Mouse (Mus musculus) megakaryocyte, embryonic 14.5 days (primary cell): ENCODE results near the gene Ror1.

ENCODE experiments used
- FLI1 ChIP-seq: IDR thresholded peaks from 2 replicates; pipeline ENCODE4 v1.6.1; 2012; ENCODE audit warnings: low read length, inconsistent platforms, mixed read lengths
- GATA1 ChIP-seq: IDR thresholded peaks from 3 replicates; pipeline ENCODE4 v1.6.1; 2012; ENCODE audit warnings: mixed read lengths, low read length, inconsistent platforms, borderline replicate concordance

DNA sequence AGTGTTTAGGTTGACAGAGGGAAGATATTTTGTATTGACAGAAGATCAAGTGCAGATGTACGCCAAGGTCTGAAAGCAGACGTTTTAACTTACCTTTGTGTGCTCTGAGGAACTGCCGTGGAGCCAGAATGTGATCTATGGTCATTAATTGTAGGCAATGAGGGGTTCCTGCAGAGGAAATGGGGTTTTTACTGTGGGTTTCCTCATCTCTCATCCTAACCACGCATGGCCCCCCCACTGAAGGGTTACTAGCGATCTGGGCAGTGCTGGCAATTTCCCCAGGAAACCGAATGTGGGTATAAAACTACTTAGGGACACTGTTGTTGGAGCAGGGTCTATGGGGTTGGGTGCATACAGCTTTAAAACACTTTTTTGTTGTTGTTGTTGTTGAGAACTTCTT is 25.5 kb upstream of the Ror1 start:
- TF ChIP-seq FLI1 (no peak), GATA1 (no peak)
